Mouse (Mus musculus) CH12.LX (cell line): Measurements from ENCODE around the gene Nacc2. TPM values are rescaled to one million over a fixed set of nuclear protein-coding genes. Genes with fewer than 3 reads are reported as not detected.

Experiments
- DNase-seq: peaks from one replicate; pipeline ENCODE4 v3.0.0-alpha.2; 2013; ENCODE audit errors: extremely low read depth
- H3K27ac ChIP-seq: 2 replicates; pipeline ENCODE4 v1.5.1; 2012; ENCODE audit warnings: low read depth, mild to moderate bottlenecking, control low read depth, moderate library complexity; ENCODE audit not compliant: insufficient read depth
- H3K27me3 ChIP-seq: replicated peaks from 2 replicates; pipeline ENCODE3; 2012; ENCODE audit warnings: inconsistent platforms
- H3K36me3 ChIP-seq, 2 experiments: replicated peaks in 1 of 2; 2 replicates each; pipeline versions ENCODE3 to v1.6.1; 2012; ENCODE audit warnings: inconsistent platforms in 1 of 2, low read length in 1 of 2, mild to moderate bottlenecking in 1 of 2, mixed read lengths in 1 of 2, moderate library complexity in 1 of 2; ENCODE audit not compliant: control insufficient read depth in 1 of 2, insufficient read depth in 1 of 2
- H3K4me1 ChIP-seq, 2 experiments: 2 replicates each; pipeline ENCODE4 v1.6.1; 2012; ENCODE audit warnings: inconsistent platforms in 1 of 2, moderate library complexity in 1 of 2; ENCODE audit not compliant: insufficient read depth in 2 of 2, control insufficient read depth in 1 of 2
- H3K4me2 ChIP-seq: 2 replicates; pipeline ENCODE4 v1.6.1; 2012; ENCODE audit warnings: low read depth, mild to moderate bottlenecking, control low read depth; ENCODE audit not compliant: poor library complexity, insufficient read depth, severe bottlenecking
- H3K4me3 ChIP-seq, 3 experiments: fragments of 150-350 bp in 1 of 3; sonication (generic) in 1 of 3; replicated peaks in 1 of 3; 2 replicates each; pipeline versions ENCODE3 to v1.5.1; 2011 to 2012; ENCODE audit warnings: low read depth in 2 of 3, low read length in 2 of 3, mild to moderate bottlenecking in 2 of 3, moderate library complexity in 2 of 3, control low read depth in 1 of 3, improper control_type of control experiment in 1 of 3, inconsistent platforms in 1 of 3, mixed read lengths in 1 of 3; ENCODE audit not compliant: poor library complexity in 1 of 3
- H3K79me2 ChIP-seq: replicated peaks from 2 replicates; pipeline ENCODE4 v1.6.1; 2012; ENCODE audit warnings: mild to moderate bottlenecking, moderate library complexity; ENCODE audit not compliant: control insufficient read depth, poor library complexity, insufficient read depth, severe bottlenecking; ENCODE audit errors: extremely low read depth
- H3K9ac ChIP-seq: 2 replicates; pipeline ENCODE4 v1.6.1; 2012; ENCODE audit warnings: low read depth, mild to moderate bottlenecking, control low read depth, moderate library complexity; ENCODE audit not compliant: insufficient read depth
- H3K9me3 ChIP-seq: replicated peaks from 2 replicates; pipeline ENCODE3; 2012; ENCODE audit warnings: low read length, inconsistent platforms, mixed read lengths
- BHLHE40 ChIP-seq: IDR thresholded peaks from 2 replicates; pipeline ENCODE4 v1.6.1; 2011; ENCODE audit warnings: mild to moderate bottlenecking, low read depth, low read length, improper control_type of control experiment
- CHD1 ChIP-seq: IDR thresholded peaks from 2 replicates; pipeline ENCODE4 v1.6.1; 2012; ENCODE audit warnings: low read depth, low read length, improper control_type of control experiment, inconsistent platforms
- CHD2 ChIP-seq: IDR thresholded peaks from 2 replicates; pipeline ENCODE4 v1.6.1; 2011; ENCODE audit warnings: low read length, improper control_type of control experiment
- E2F4 ChIP-seq: IDR thresholded peaks from 2 replicates; pipeline ENCODE4 v1.6.1; 2011; ENCODE audit warnings: low read depth, low read length, improper control_type of control experiment; ENCODE audit not compliant: insufficient replicate concordance
- ELF1 ChIP-seq: IDR thresholded peaks from 2 replicates; pipeline ENCODE4 v1.6.1; 2014; ENCODE audit warnings: low read depth, mild to moderate bottlenecking, inconsistent platforms, low read length, improper control_type of control experiment
- ETS1 ChIP-seq: conservative IDR thresholded peaks from 2 replicates; pipeline ENCODE4 v1.6.1; 2012; ENCODE audit warnings: low read depth, mild to moderate bottlenecking, inconsistent platforms, low read length, improper control_type of control experiment, moderate library complexity
- GABPA ChIP-seq: IDR thresholded peaks from 2 replicates; pipeline ENCODE4 v1.6.1; 2012; ENCODE audit warnings: low read depth, low read length, improper control_type of control experiment, inconsistent platforms; ENCODE audit not compliant: insufficient replicate concordance
- HCFC1 ChIP-seq: IDR thresholded peaks from 2 replicates; pipeline ENCODE4 v1.6.1; 2012; ENCODE audit warnings: low read depth, mild to moderate bottlenecking, inconsistent platforms, low read length, improper control_type of control experiment
- IRF4 ChIP-seq: IDR thresholded peaks from 2 replicates; pipeline ENCODE4 v1.6.1; 2014; ENCODE audit warnings: low read depth, mild to moderate bottlenecking, inconsistent platforms, low read length, improper control_type of control experiment
- JUN ChIP-seq: IDR thresholded peaks from 2 replicates; pipeline ENCODE4 v1.6.1; 2011; ENCODE audit warnings: low read depth, mild to moderate bottlenecking, low read length, improper control_type of control experiment, moderate library complexity; ENCODE audit not compliant: insufficient read depth
- JUND ChIP-seq: conservative IDR thresholded peaks from 2 replicates; pipeline ENCODE4 v1.6.1; 2011; ENCODE audit warnings: low read depth, low read length, improper control_type of control experiment
- KAT2A ChIP-seq: IDR thresholded peaks from 2 replicates; pipeline ENCODE4 v1.6.1; 2012; ENCODE audit warnings: low read length, improper control_type of control experiment, inconsistent platforms; ENCODE audit not compliant: insufficient replicate concordance
- MAFK ChIP-seq: IDR thresholded peaks from 2 replicates; pipeline ENCODE4 v1.6.1; 2011; ENCODE audit warnings: low read length, improper control_type of control experiment; ENCODE audit not compliant: insufficient replicate concordance
- MAZ ChIP-seq: IDR thresholded peaks from 2 replicates; pipeline ENCODE4 v1.6.1; 2012; ENCODE audit warnings: low read depth, mild to moderate bottlenecking, inconsistent platforms, low read length, improper control_type of control experiment, moderate library complexity
- MXI1 ChIP-seq: IDR thresholded peaks from 2 replicates; pipeline ENCODE4 v1.6.1; 2011; ENCODE audit warnings: mild to moderate bottlenecking, low read depth, low read length, improper control_type of control experiment
- MYC ChIP-seq: IDR thresholded peaks from 2 replicates; pipeline ENCODE4 v1.6.1; 2011; ENCODE audit warnings: low read depth, mild to moderate bottlenecking, improper control_type of control experiment, low read length
- NELFE ChIP-seq: IDR thresholded peaks from 2 replicates; pipeline ENCODE4 v1.6.1; 2011; ENCODE audit warnings: low read depth, low read length, improper control_type of control experiment
- NRF1 ChIP-seq: IDR thresholded peaks from 2 replicates; pipeline ENCODE4 v1.6.1; 2014; ENCODE audit warnings: low read depth, mild to moderate bottlenecking, inconsistent platforms, low read length, improper control_type of control experiment, moderate library complexity
- PAX5 ChIP-seq: IDR thresholded peaks from 2 replicates; pipeline ENCODE4 v1.6.1; 2012; ENCODE audit warnings: low read length, inconsistent platforms, mixed read lengths
- POLR2AphosphoS2 ChIP-seq: IDR thresholded peaks from 2 replicates; pipeline ENCODE4 v1.6.1; 2011; ENCODE audit warnings: low read depth, low read length, improper control_type of control experiment
- RAD21 ChIP-seq: IDR thresholded peaks from 2 replicates; pipeline ENCODE4 v1.6.1; 2011; ENCODE audit warnings: low read depth, mild to moderate bottlenecking, low read length, improper control_type of control experiment, moderate library complexity
- RCOR1 ChIP-seq: conservative IDR thresholded peaks from 2 replicates; pipeline ENCODE4 v1.6.1; 2012; ENCODE audit warnings: low read depth, mild to moderate bottlenecking, inconsistent platforms, low read length, improper control_type of control experiment
- SIN3A ChIP-seq: IDR thresholded peaks from 2 replicates; pipeline ENCODE4 v1.6.1; 2012; ENCODE audit warnings: low read length, improper control_type of control experiment, inconsistent platforms
- SMC3 ChIP-seq: IDR thresholded peaks from 2 replicates; pipeline ENCODE4 v1.6.1; 2011; ENCODE audit warnings: low read depth, low read length, improper control_type of control experiment
- TBP ChIP-seq: conservative IDR thresholded peaks from 2 replicates; pipeline ENCODE4 v1.6.1; 2011; ENCODE audit warnings: low read depth, low read length, improper control_type of control experiment
- TCF12 ChIP-seq: IDR thresholded peaks from 2 replicates; pipeline ENCODE4 v1.6.1; 2014; ENCODE audit warnings: low read depth, mild to moderate bottlenecking, inconsistent platforms, low read length, improper control_type of control experiment
- USF1 ChIP-seq: IDR thresholded peaks from 2 replicates; pipeline ENCODE4 v1.6.1; 2014; ENCODE audit warnings: low read depth, mild to moderate bottlenecking, inconsistent platforms, low read length, improper control_type of control experiment
- USF2 ChIP-seq: conservative IDR thresholded peaks from 2 replicates; pipeline ENCODE4 v1.6.1; 2011; ENCODE audit warnings: low read depth, low read length, improper control_type of control experiment
- ZKSCAN1 ChIP-seq: IDR thresholded peaks from 2 replicates; pipeline ENCODE4 v1.6.1; 2012; ENCODE audit warnings: low read depth, inconsistent platforms, low read length, improper control_type of control experiment, borderline replicate concordance
- ZMIZ1 ChIP-seq: IDR thresholded peaks from 2 replicates; pipeline ENCODE4 v1.6.1; 2012; ENCODE audit warnings: low read depth, mild to moderate bottlenecking, inconsistent platforms, low read length, improper control_type of control experiment
- dilution Hi-C: fragments of 300-500 bp; cut with MboI; formaldehyde crosslinking; loops from 2 replicates; pipeline ENCODE4 v1.14.3; 2020; ENCODE audit warnings: low sequenced_read_pairs; ENCODE audit not compliant: extremely low pct_unique_long_range_greater_than_20kb, extremely low pct_ligation_motif_present
- in situ Hi-C: fragments of 300-500 bp; cut with MboI; formaldehyde crosslinking; loops from 3 replicates; pipeline ENCODE4 v1.14.3; 2019; ENCODE audit warnings: low sequenced_read_pairs, low pct_ligation_motif_present, low pct_unique_long_range_greater_than_20kb, mixed read lengths
- polyA plus RNA-seq: library from polyadenylated mRNA; unstranded; fragments of >175 nt; gene quantifications from 2 replicates; pipeline ENCODE4 v1.2.1, GENCODE M21; 2012; ENCODE audit warnings: low read depth; ENCODE audit not compliant: insufficient read length
- total RNA-seq, 2 experiments: library from RNA; depleted of rRNA; stranded (reverse); fragments of 300-350 nt in 1 of 2; fragments of >200 nt in 1 of 2; gene quantifications; 2 replicates each; pipeline ENCODE4 v1.2.3; 2012 to 2014

The Nacc2 gene
- total and polyA plus RNA-seq, 3 experiments: 0.59 to 2.3 (median 1.1) TPM

DNA sequence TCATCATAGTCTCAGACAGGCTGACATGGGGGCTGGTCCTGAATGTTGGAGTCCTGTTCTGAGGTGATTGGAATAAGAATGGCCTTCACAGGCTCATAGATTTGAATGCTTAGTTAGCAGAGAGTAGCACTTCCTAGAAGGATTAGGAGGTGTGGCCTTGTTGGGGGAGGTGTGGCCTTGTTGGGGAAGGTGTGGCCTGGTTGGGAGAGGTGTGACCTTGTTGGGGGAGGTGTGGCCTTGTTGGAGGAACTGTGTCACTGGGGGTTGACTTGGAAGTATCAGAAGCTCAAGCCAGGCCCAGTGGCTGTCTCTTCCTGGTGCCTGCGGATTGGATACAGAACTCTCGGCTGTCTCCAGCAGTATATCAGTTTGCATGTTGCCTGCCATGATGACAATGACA lies 6.3 kb upstream of the Nacc2 start:
- no peak overlapping the region for H3K4me3 ChIP-seq
- dilution Hi-C loops (no loop called here), in situ Hi-C loops (no loop called here)
- DNase-seq: no peak
- H3K4me2 ChIP-seq: no peak overlapping the region
- H3K79me2 ChIP-seq: no peaks in the 10 kb centered on the region
- no peak overlapping the region for H3K9ac ChIP-seq
- peaks cover 5% of the 10 kb centered on the region for H3K9me3 ChIP-seq
- no peak overlapping the region for H3K27ac ChIP-seq
- peaks cover 11 to 30% of the 10 kb centered on the region in 2 experiments for H3K4me1 ChIP-seq
- H3K27me3 ChIP-seq: no peaks in the 10 kb centered on the region
- H3K36me3 ChIP-seq: peaks cover 0 to 16% of the 10 kb centered on the region in 2 experiments
- TF ChIP-seq BHLHE40 (no peak), POLR2AphosphoS2 (no peak), IRF4 (no peak), USF2 (no peak), HCFC1 (no peak), MAZ (no peak), ELF1 (no peak), CHD2 (no peak), JUND (no peak), TCF12 (no peak), RAD21 (no peak), E2F4 (no peak)

GRCm38 (mm10) chr2:26122171-26123078 lies 595 bp downstream of the Nacc2 start:
- Histone ChIP-seq H3K27me3 (peaks cover 24% of the 10 kb centered on the region), H3K79me2 (no peaks in the 10 kb centered on the region), H3K27ac (no peak overlapping the region), H3K36me3 (no peaks in the 10 kb centered on the region), H3K4me2 (peak overlapping the region; percentile 65), H3K9ac (peak overlapping the region; percentile 25; the same call in 1 of the 2 replicates), H3K4me1 (peaks cover 6 to 34% of the 10 kb centered on the region in 2 experiments), H3K4me3 (peak overlapping the region; percentile 50 to 69 (median 61)), H3K9me3 (no peaks in the 10 kb centered on the region)
- dilution Hi-C loops (no loop called here), in situ Hi-C loops (loop anchor here (5.0 kb wide), 1 partner anchor 60 kb away; no protein-coding TSS in a partner anchor)
- DNase-seq: no peak
- no peak for TF ChIP-seq E2F4
- no peak; the same call in 1 of the 2 replicates for TF ChIP-seq TCF12
- no peak for TF ChIP-seq JUND
- TF ChIP-seq MXI1: peak; percentile 20; the same call in 1 of the 2 replicates
- TF ChIP-seq RCOR1: no peak
- TF ChIP-seq ETS1: no peak
- TF ChIP-seq KAT2A: no peak
- no peak for TF ChIP-seq PAX5
- TF ChIP-seq TBP: no peak
- TF ChIP-seq BHLHE40: no peak
- TF ChIP-seq MYC: no peak
- TF ChIP-seq USF1: no peak
- TF ChIP-seq SMC3: no peak
- no peak for TF ChIP-seq GABPA
- no peak for TF ChIP-seq ZMIZ1
- no peak for TF ChIP-seq ZKSCAN1
- TF ChIP-seq IRF4: no peak
- TF ChIP-seq USF2: no peak
- no peak for TF ChIP-seq NELFE
- peak; percentile 41; the same call in 1 of the 2 replicates for TF ChIP-seq ELF1
- TF ChIP-seq CHD1: no peak
- no peak for TF ChIP-seq MAFK
- peak; percentile 68 for TF ChIP-seq NRF1
- no peak for TF ChIP-seq JUN
- peak; percentile 61; the same call in 1 of the 2 replicates for TF ChIP-seq SIN3A
